Mouse (Mus musculus) intestine, embryonic 15.5 days (tissue): Measurements from ENCODE around the gene Ppp1r12c. TPM values are rescaled to one million over a fixed set of nuclear protein-coding genes. Genes with fewer than 3 reads are reported as not detected.

Experiments used
- ATAC-seq: fragments of 200-750 bp; cut with Nextera tagmentation; 2 replicates; pipeline ENCODE4 v1.8.0; 2017; ENCODE audit warnings: moderate TSS enrichment, moderate library complexity
- H3K27ac ChIP-seq: fragments of 300-500 bp; sonication (generic); 2 replicates; pipeline ENCODE4 v1.5.1; 2015; ENCODE audit warnings: mild to moderate bottlenecking, inconsistent platforms
- H3K27me3 ChIP-seq: fragments of 300-500 bp; sonication (generic); replicated peaks from 2 replicates; pipeline ENCODE4 v1.6.1; 2015; ENCODE audit warnings: inconsistent platforms
- H3K36me3 ChIP-seq: fragments of 300-500 bp; sonication (generic); 2 replicates; pipeline ENCODE4 v1.6.1; 2015; ENCODE audit warnings: inconsistent platforms
- H3K4me1 ChIP-seq: fragments of 300-500 bp; sonication (generic); replicated peaks from 2 replicates; pipeline ENCODE4 v1.6.1; 2015; ENCODE audit warnings: inconsistent platforms
- H3K4me2 ChIP-seq: fragments of 300-500 bp; sonication (generic); replicated peaks from 2 replicates; pipeline ENCODE4 v1.6.1; 2015; ENCODE audit warnings: mild to moderate bottlenecking, inconsistent platforms
- H3K4me3 ChIP-seq: fragments of 300-500 bp; sonication (generic); replicated peaks from 2 replicates; pipeline ENCODE4 v1.5.1; 2015; ENCODE audit warnings: inconsistent platforms
- H3K9ac ChIP-seq: fragments of 300-500 bp; sonication (generic); 2 replicates; pipeline ENCODE4 v1.6.1; 2015; ENCODE audit warnings: inconsistent platforms
- H3K9me3 ChIP-seq: fragments of 300-500 bp; sonication (generic); 2 replicates; pipeline ENCODE4 v1.6.1; 2016; ENCODE audit warnings: inconsistent platforms
- WGBS: fragments of 180-500 bp; shearing (Covaris S2); methylation state at CpG from one replicate; pipeline ENCODE4 v1.1.7; 2015; 5-methylcytosine and 5-hydroxymethylcytosine counted together
- polyA plus RNA-seq: library from polyadenylated mRNA; unstranded; fragments of >200 nt; fragmentation: Nextera tagmentation; extraction: Ambion mirVana; gene quantifications from 2 replicates; pipeline ENCODE4 v1.2.1, GENCODE M21; 2015

Gene Ppp1r12c
- polyA plus RNA-seq, 1 experiment from 2014 or later: 42.4 TPM

- 90% methylated on average over 10 of the region's 10 CpGs for WGBS
- Histone ChIP-seq H3K27me3 (no peaks in the 10 kb centered on the region), H3K4me1 (peaks cover 8% of the 10 kb centered on the region; the same call in 1 of the 2 replicates), H3K27ac (no peak overlapping the region), H3K4me3 (no peak overlapping the region), H3K4me2 (no peak overlapping the region), H3K9me3 (no peaks in the 10 kb centered on the region), H3K36me3 (peaks cover 35% of the 10 kb centered on the region), H3K9ac (no peak overlapping the region)
- ATAC-seq: no peak
Observed at GRCm38 (mm10) chr7:4440549-4440948, 60.9 kb downstream of the Ppp1r12c start.

- H3K9ac ChIP-seq: no peak overlapping the region
- H3K36me3 ChIP-seq: peaks cover 35% of the 10 kb centered on the region
- H3K27me3 ChIP-seq: no peaks in the 10 kb centered on the region
- no peaks in the 10 kb centered on the region for H3K4me1 ChIP-seq
- no peak overlapping the region for H3K27ac ChIP-seq
- H3K9me3 ChIP-seq: no peaks in the 10 kb centered on the region
- no peak overlapping the region for H3K4me3 ChIP-seq
- ATAC-seq: no peak
- no peak overlapping the region for H3K4me2 ChIP-seq
- WGBS: 91% methylated on average over 2 of the region's 2 CpGs
Observed at GRCm38 (mm10) chr7:4437721-4438120, 63.8 kb downstream of the Ppp1r12c start.

GRCm38 (mm10) chr7:4432026-4432425, 69.5 kb downstream of the Ppp1r12c start:
- no peak overlapping the region for H3K27ac ChIP-seq
- H3K9ac ChIP-seq: no peak overlapping the region
- H3K4me2 ChIP-seq: no peak overlapping the region
- no peak for ATAC-seq
- 91% methylated on average over 8 of the region's 8 CpGs for WGBS
- H3K4me1 ChIP-seq: no peaks in the 10 kb centered on the region
- no peak overlapping the region for H3K4me3 ChIP-seq
- H3K27me3 ChIP-seq: no peaks in the 10 kb centered on the region
- H3K36me3 ChIP-seq: peaks cover 51% of the 10 kb centered on the region
- no peaks in the 10 kb centered on the region for H3K9me3 ChIP-seq

- Histone ChIP-seq H3K4me1 (no peaks in the 10 kb centered on the region), H3K9me3 (no peaks in the 10 kb centered on the region), H3K4me2 (no peak overlapping the region), H3K27me3 (no peaks in the 10 kb centered on the region), H3K27ac (no peak overlapping the region), H3K9ac (no peak overlapping the region), H3K36me3 (peaks cover 49% of the 10 kb centered on the region), H3K4me3 (no peak overlapping the region)
- WGBS: 83% methylated on average over 6 of the region's 6 CpGs
- no peak for ATAC-seq
Observed at GRCm38 (mm10) chr7:4431548-4431947, 69.9 kb downstream of the Ppp1r12c start.

Other genes starting within 250 kb of the Ppp1r12c start
- 0.13 TPM in 1 of 2 replicates, not detected in the other for gene Ncr1, start 164.0 kb downstream of the Ppp1r12c start, polyA plus RNA-seq
- 0.08 and 0.19 TPM in 2 replicates for gene Gp6, start 103.9 kb downstream of the Ppp1r12c start, polyA plus RNA-seq
- gene Rdh13, start 56.0 kb downstream of the Ppp1r12c start, polyA plus RNA-seq: 28.7 and 28.9 TPM in 2 replicates
- 3.4 and 3.9 TPM in 2 replicates for gene Eps8l1, start 41.0 kb downstream of the Ppp1r12c start, polyA plus RNA-seq
- 21.3 and 27.1 TPM in 2 replicates for gene Tnnt1, start 14.7 kb upstream of the Ppp1r12c start, polyA plus RNA-seq
- gene Tnni3, start 22.5 kb upstream of the Ppp1r12c start, polyA plus RNA-seq: 2.2 and 3.0 TPM in 2 replicates
- gene Dnaaf3, start 30.8 kb upstream of the Ppp1r12c start, polyA plus RNA-seq: 1.1 TPM in 2 replicates
- gene Syt5, start 45.9 kb upstream of the Ppp1r12c start, polyA plus RNA-seq: 7.3 and 7.7 TPM in 2 replicates
- gene Ptprh, start 102.4 kb upstream of the Ppp1r12c start, polyA plus RNA-seq: 1.1 and 1.6 TPM in 2 replicates
- gene Tmem86b, start 129.7 kb upstream of the Ppp1r12c start, polyA plus RNA-seq: 9.1 and 11.7 TPM in 2 replicates
- gene Ppp6r1, start 157.3 kb upstream of the Ppp1r12c start, polyA plus RNA-seq: 8.1 and 9.0 TPM in 2 replicates
- gene Hspbp1, start 183.4 kb upstream of the Ppp1r12c start, polyA plus RNA-seq: 92.4 and 98.2 TPM in 2 replicates
- gene Brsk1, start 188.9 kb upstream of the Ppp1r12c start, polyA plus RNA-seq: 0.63 and 1.1 TPM in 2 replicates
- 2.2 and 3.6 TPM in 2 replicates for gene Tmem150b, start 223.6 kb upstream of the Ppp1r12c start, polyA plus RNA-seq
- 63.7 and 66.8 TPM in 2 replicates for gene Kmt5c, start 238.4 kb upstream of the Ppp1r12c start, polyA plus RNA-seq